Mouse (Mus musculus) activated CD4-positive, CD25-positive, alpha-beta regulatory T cell, adult 9 weeks (primary cell): ENCODE results near the gene Cyp4v3. TPM values are rescaled to one million over a fixed set of nuclear protein-coding genes. Genes with fewer than 3 reads are reported as not detected.

Experiments
- polyA plus RNA-seq: library from polyadenylated mRNA; unstranded; fragments of 100-300 nt; shearing (Covaris generic); gene quantifications from one replicate; pipeline ENCODE4 v1.2.1, GENCODE M21; 2017

Cyp4v3 gene
- 19.8 TPM for polyA plus RNA-seq

DNA sequence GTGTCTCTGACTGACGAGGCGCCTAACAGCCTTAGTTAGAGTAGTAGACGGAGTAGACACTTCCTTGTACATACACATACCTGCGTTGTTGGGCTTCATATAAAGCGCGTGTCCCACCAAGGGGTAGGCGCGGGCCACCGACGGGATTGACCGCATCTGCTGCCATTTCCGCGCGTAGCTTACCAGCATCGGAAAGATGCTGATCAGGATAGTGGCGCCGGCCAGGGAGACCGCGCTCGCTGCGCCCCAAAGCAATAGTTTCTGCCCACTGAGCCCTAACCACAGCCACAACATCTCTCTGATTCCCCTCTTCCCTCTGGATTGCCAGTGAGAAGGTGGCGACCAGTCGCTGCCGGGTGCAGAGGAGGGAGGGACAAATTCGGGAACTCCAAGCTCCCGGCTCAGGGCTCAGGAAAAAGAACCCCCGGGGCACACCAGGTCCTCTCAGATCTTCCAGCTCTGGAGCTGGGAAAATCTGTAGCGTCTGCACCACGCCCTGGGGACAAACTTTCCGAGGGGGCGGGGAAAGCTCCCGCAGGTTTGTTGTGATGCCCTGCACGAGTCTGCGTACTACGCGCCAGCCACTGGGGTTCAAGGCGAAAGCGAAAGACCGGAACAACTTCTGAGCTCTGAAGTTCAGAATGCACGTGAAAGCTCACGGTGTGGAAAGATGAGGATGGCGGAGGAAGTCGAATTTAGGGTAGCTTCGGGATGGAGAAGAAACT lies at the start of gene Cyp4v3:
Cyp4v3 (minus strand) TSS at position 532 of the 725 bp plus-strand sequence.

DNA sequence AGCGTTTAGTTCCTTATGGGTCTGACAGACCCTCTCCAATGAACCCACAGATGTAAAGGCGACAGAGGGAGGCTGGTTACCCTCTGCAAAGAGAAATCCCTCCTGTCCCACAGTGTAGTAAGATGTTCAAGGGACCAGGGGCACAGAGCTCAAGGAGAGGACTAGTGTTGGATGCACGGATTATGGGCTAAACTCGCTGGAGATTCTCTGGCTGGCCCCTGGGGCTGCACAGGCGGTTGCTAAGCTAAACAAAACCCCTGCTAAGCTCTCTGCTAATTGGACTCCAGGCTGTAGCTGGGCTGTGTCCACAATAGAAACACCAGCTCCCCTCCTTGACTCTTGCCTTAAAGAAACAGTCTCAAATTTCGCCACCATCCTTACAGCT lies 48.9 kb upstream of the Cyp4v3 start, which contains the start of gene Fam149a:
Fam149a (minus strand) TSS at position 329 of the 385 bp plus-strand sequence.

DNA sequence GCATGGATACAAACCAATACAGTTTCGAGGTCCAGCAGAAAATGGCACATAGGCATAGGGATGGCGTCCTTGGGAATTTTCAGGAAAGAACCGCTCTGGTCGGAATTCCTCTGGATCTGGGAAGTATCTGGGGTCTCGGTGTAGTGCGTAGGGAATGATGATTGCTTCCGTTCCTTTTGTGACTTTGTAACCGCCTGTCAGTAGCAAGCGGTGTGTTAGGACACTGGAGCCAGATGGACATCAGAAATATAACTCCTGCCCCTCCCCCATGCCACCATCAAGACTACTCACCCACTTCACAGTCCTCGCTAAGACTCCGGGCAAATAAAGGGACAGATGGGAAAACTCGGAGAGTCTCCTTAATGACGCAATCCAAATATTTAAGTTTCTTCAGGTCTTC lies 24.6 kb downstream of the Cyp4v3 start, which contains the start of gene Gm45753:
Gm45753 (minus strand) TSS at position 101 of the 400 bp plus-strand sequence.

DNA sequence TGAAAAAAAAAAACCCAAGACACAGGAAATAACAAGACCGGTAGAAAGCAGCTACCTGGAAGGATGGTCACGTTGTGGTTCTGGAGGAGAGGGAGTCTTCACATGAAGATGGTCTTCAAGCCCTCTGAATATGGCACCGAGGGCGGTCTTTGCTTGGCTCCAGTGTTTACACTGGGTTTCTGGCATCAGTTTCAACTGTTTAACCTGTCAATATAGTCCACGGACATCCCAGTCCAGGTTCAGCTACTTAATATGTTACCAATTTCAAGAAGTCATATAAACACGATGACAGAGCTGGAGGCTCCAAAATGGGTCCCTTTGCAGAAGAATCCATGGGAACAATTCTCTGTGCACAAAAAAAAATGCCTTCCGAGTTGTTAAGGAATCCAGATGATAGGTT lies 38.3 kb downstream of the Cyp4v3 start, which contains the start of gene Klkb1:
Klkb1 (minus strand) TSS at position 173 of the 400 bp plus-strand sequence.

DNA sequence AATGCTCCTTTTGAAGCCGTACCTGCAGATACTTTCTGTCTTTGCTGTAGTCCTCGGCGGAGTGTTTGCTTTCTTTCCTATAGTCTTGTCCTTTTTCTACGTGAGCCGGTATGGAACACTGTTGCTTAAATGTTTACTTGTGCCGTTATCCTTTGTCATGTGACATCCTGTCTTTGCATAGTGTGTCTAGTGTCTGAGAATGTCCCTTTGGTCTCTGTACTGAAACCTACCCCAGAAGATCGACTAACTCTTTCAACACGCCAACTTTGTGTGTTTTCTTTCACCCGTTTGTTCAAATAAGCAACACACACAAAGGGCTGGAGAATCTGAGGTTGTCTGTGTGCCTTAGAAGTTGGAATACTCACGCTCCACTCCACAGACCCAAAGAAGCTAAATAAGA lies 71.1 kb downstream of the Cyp4v3 start, which contains the start of gene F11:
F11 (minus strand) TSS at position 112 of the 400 bp plus-strand sequence.

Other genes with a start within 250 kb of the Cyp4v3 start
- gene F11, start 71.2 kb downstream of the Cyp4v3 start, polyA plus RNA-seq: not detected
- gene Klkb1, start 38.4 kb downstream of the Cyp4v3 start, polyA plus RNA-seq: 0.15 TPM
- gene Gm45753, start 24.8 kb downstream of the Cyp4v3 start, polyA plus RNA-seq: not detected
- not detected for gene Fam149a, start 49.1 kb upstream of the Cyp4v3 start, polyA plus RNA-seq
- gene Tlr3, start 77.9 kb upstream of the Cyp4v3 start, polyA plus RNA-seq: 1.0 TPM
- gene Sorbs2, start 174.6 kb upstream of the Cyp4v3 start, polyA plus RNA-seq: not detected